Mouse (Mus musculus) lung, postnatal 0 days (tissue): ENCODE results near the gene Gbx2.

Experiments used
- CTCF ChIP-seq: IDR thresholded peaks from 2 replicates; pipeline ENCODE4 v1.5.1; 2016; ENCODE audit warnings: antibody characterized with exemption, mild to moderate bottlenecking
- EP300 ChIP-seq: IDR thresholded peaks from 2 replicates; pipeline ENCODE4 v1.6.1; 2016; ENCODE audit warnings: antibody characterized with exemption, mild to moderate bottlenecking, control low read depth

DNA sequence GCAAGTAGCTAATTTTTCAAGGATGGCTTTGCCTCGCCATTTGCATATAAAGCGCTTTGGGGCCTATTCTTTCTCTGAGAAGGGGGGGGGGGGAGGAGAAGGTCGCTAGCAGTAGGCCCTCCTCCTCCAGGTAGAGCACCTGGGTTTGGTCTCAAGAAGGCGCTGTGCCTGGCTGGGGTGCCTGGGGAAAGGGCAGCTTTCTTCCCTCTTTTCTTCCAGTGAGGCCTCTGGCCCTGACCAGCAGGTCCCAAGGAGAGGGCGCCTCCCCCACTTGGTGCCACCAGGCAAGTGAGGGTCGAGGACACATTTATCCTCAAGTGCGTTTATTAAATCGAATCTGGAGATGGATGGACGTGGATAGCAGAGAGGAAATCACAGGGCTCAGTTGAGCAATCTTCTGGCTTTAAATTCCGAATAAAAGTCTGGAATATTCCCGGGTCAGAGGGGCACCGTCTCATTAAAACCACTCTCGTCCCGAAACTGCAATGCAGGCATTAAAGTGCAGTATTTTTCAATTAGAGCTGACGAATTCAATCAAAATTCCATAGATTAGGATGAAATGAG lies 10.1 kb upstream of the Gbx2 start:
- TF ChIP-seq CTCF (no peak), EP300 (no peak)
